Mouse (Mus musculus) neural tube, embryonic 13.5 days (tissue): ENCODE results near the gene Klhl18. TPM values are rescaled to one million over a fixed set of nuclear protein-coding genes. Genes with fewer than 3 reads are reported as not detected.
"Not testable (repeated sequence)": the region's sequence is repeated elsewhere in the genome, so short reads cannot be mapped to it uniquely, and the experiment has no call there.

Source experiments
- ATAC-seq: fragments of 200-750 bp; cut with Nextera tagmentation; 2 replicates; pipeline ENCODE4 v1.8.0; 2017; ENCODE audit warnings: low read depth, mild to moderate bottlenecking, moderate TSS enrichment, moderate library complexity
- H3K27ac ChIP-seq: fragments of 300-500 bp; sonication (generic); replicated peaks from 2 replicates; pipeline ENCODE4 v1.5.1; 2015; ENCODE audit warnings: moderate library complexity, mild to moderate bottlenecking, inconsistent platforms
- H3K27me3 ChIP-seq: fragments of 300-500 bp; sonication (generic); 2 replicates; pipeline ENCODE4 v1.6.1; 2015; ENCODE audit warnings: mild to moderate bottlenecking, inconsistent platforms
- H3K36me3 ChIP-seq: fragments of 300-500 bp; sonication (generic); 2 replicates; pipeline ENCODE4 v1.6.1; 2015; ENCODE audit warnings: mild to moderate bottlenecking, inconsistent platforms
- H3K4me1 ChIP-seq: fragments of 300-500 bp; sonication (generic); replicated peaks from 2 replicates; pipeline ENCODE4 v1.6.1; 2015; ENCODE audit warnings: inconsistent platforms
- H3K4me2 ChIP-seq: fragments of 300-500 bp; sonication (generic); 2 replicates; pipeline ENCODE4 v1.6.1; 2015; ENCODE audit warnings: inconsistent platforms, mild to moderate bottlenecking, moderate library complexity
- H3K4me3 ChIP-seq: fragments of 300-500 bp; sonication (generic); 2 replicates; pipeline ENCODE4 v1.5.1; 2015; ENCODE audit warnings: mild to moderate bottlenecking, inconsistent platforms
- H3K9ac ChIP-seq: fragments of 300-500 bp; sonication (generic); 2 replicates; pipeline ENCODE4 v1.6.1; 2015; ENCODE audit warnings: moderate library complexity, mild to moderate bottlenecking, inconsistent platforms
- H3K9me3 ChIP-seq: fragments of 300-500 bp; sonication (generic); 2 replicates; pipeline ENCODE4 v1.6.1; 2016; ENCODE audit warnings: inconsistent platforms
- WGBS: fragments of 180-500 bp; shearing (Covaris S2); methylation state at CpG from one replicate; pipeline ENCODE4 v1.1.7; 2015; 5-methylcytosine and 5-hydroxymethylcytosine counted together
- polyA plus RNA-seq: library from polyadenylated mRNA; unstranded; fragments of >200 nt; fragmentation: Nextera tagmentation; extraction: Ambion mirVana; gene quantifications from 2 replicates; pipeline ENCODE4 v1.2.1, GENCODE M21; 2015

The Klhl18 gene
- polyA plus RNA-seq, 1 experiment from 2014 or later = 16.6 TPM

- Histone ChIP-seq H3K27me3 (no peaks in the 10 kb centered on the region), H3K4me2 (no peak overlapping the region), H3K9ac (no peak overlapping the region), H3K9me3 (no peaks in the 10 kb centered on the region), H3K4me3 (no peak overlapping the region), H3K4me1 (no peaks in the 10 kb centered on the region), H3K36me3 (peaks cover 97% of the 10 kb centered on the region), H3K27ac (no peak overlapping the region)
- WGBS = 91% methylated on average over 12 of the region's 12 CpGs
- ATAC-seq = no peak
These were observed 95.2 kb downstream of the Klhl18 start for GRCm38 (mm10) chr9:110381292-110381691.

- H3K4me1 ChIP-seq = no peaks in the 10 kb centered on the region
- H3K9ac ChIP-seq = no peak overlapping the region
- no peak overlapping the region for H3K27ac ChIP-seq
- H3K4me2 ChIP-seq = no peak overlapping the region
- H3K4me3 ChIP-seq = no peak overlapping the region
- 49% methylated on average over 21 of the region's 21 CpGs for WGBS
- H3K9me3 ChIP-seq = no peaks in the 10 kb centered on the region
- ATAC-seq = no peak
- peaks cover 95% of the 10 kb centered on the region for H3K36me3 ChIP-seq
- no peaks in the 10 kb centered on the region for H3K27me3 ChIP-seq
These were observed 95.8 kb downstream of the Klhl18 start for GRCm38 (mm10) chr9:110380662-110381061.

GRCm38 (mm10) chr9:110379361-110379760 lies 97.1 kb downstream of the Klhl18 start:
- Histone ChIP-seq H3K27me3 (no peaks in the 10 kb centered on the region), H3K4me1 (no peaks in the 10 kb centered on the region), H3K9ac (no peak overlapping the region), H3K27ac (no peak overlapping the region), H3K4me2 (no peak overlapping the region), H3K36me3 (peaks cover 88% of the 10 kb centered on the region), H3K4me3 (no peak overlapping the region), H3K9me3 (no peaks in the 10 kb centered on the region)
- ATAC-seq = no peak
- WGBS = 93% methylated on average over 8 of the region's 8 CpGs

- not testable (repeated sequence) for H3K9ac ChIP-seq, H3K4me2 ChIP-seq, ATAC-seq, H3K9me3 ChIP-seq, H3K4me1 ChIP-seq, H3K27ac ChIP-seq, H3K4me3 ChIP-seq, H3K27me3 ChIP-seq
- H3K36me3 ChIP-seq = peaks cover 88% of the 10 kb centered on the region
- 89% methylated on average over 13 of the region's 15 CpGs for WGBS
These were observed 98.8 kb downstream of the Klhl18 start for GRCm38 (mm10) chr9:110377655-110378054.

Other genes with a start within 250 kb of the Klhl18 start
- 66.5 and 71.1 TPM in 2 replicates for gene Cspg5, start 232.9 kb downstream of the Klhl18 start, polyA plus RNA-seq
- gene Elp6, start 171.5 kb downstream of the Klhl18 start, polyA plus RNA-seq = 35.8 and 39.2 TPM in 2 replicates
- 45.5 and 47.5 TPM in 2 replicates for gene Scap, start 143.4 kb downstream of the Klhl18 start, polyA plus RNA-seq
- gene Ptpn23, start 68.5 kb downstream of the Klhl18 start, polyA plus RNA-seq = 21.5 and 27.8 TPM in 2 replicates
- gene Ngp, start 56.9 kb downstream of the Klhl18 start, polyA plus RNA-seq = 2.8 and 3.1 TPM in 2 replicates
- gene Kif9, start 264 bp upstream of the Klhl18 start, polyA plus RNA-seq = 2.3 and 2.5 TPM in 2 replicates
- gene Setd2, start 55.9 kb upstream of the Klhl18 start, polyA plus RNA-seq = 35.7 and 36.3 TPM in 2 replicates
- gene Nradd, start 147.8 kb upstream of the Klhl18 start, polyA plus RNA-seq = 38.0 and 39.3 TPM in 2 replicates
- gene Nbeal2, start 177.5 kb upstream of the Klhl18 start, polyA plus RNA-seq = 1.8 and 2.2 TPM in 2 replicates
- 105 and 118 TPM in 2 replicates for gene Ccdc12, start 179.8 kb upstream of the Klhl18 start, polyA plus RNA-seq